Mouse (Mus musculus) embryonic facial prominence, embryonic 15.5 days (tissue): ENCODE measurements around the gene Maco1. TPM values are rescaled to one million over a fixed set of nuclear protein-coding genes. Genes with fewer than 3 reads are reported as not detected.
"Not testable (repeated sequence)": the region's sequence is repeated elsewhere in the genome, so short reads cannot be mapped to it uniquely, and the experiment has no call there.

ENCODE experiments used
- ATAC-seq: fragments of 200-750 bp; cut with Nextera tagmentation; 2 replicates; pipeline ENCODE4 v1.8.0; 2017; ENCODE audit warnings: low read depth, moderate TSS enrichment; ENCODE audit not compliant: insufficient number of reproducible peaks, low FRiP score, low TSS enrichment
- H3K27ac ChIP-seq: fragments of 300-500 bp; sonication (generic); replicated peaks from 2 replicates; pipeline ENCODE4 v1.5.1; 2015; ENCODE audit warnings: mild to moderate bottlenecking, inconsistent platforms
- H3K27me3 ChIP-seq: fragments of 300-500 bp; sonication (generic); 2 replicates; pipeline ENCODE4 v1.6.1; 2015; ENCODE audit warnings: inconsistent platforms
- H3K36me3 ChIP-seq: fragments of 300-500 bp; sonication (generic); 2 replicates; pipeline ENCODE4 v1.6.1; 2015; ENCODE audit warnings: mild to moderate bottlenecking, inconsistent platforms
- H3K4me1 ChIP-seq: fragments of 300-500 bp; sonication (generic); 2 replicates; pipeline ENCODE4 v1.6.1; 2015; ENCODE audit warnings: inconsistent platforms
- H3K4me2 ChIP-seq: fragments of 300-500 bp; sonication (generic); replicated peaks from 2 replicates; pipeline ENCODE4 v1.6.1; 2015; ENCODE audit warnings: mild to moderate bottlenecking, inconsistent platforms
- H3K4me3 ChIP-seq: fragments of 300-500 bp; sonication (generic); replicated peaks from 2 replicates; pipeline ENCODE4 v1.5.1; 2015; ENCODE audit warnings: mild to moderate bottlenecking, inconsistent platforms
- H3K9ac ChIP-seq: fragments of 300-500 bp; sonication (generic); 2 replicates; pipeline ENCODE4 v1.6.1; 2015; ENCODE audit warnings: inconsistent platforms
- H3K9me3 ChIP-seq: fragments of 300-500 bp; sonication (generic); replicated peaks from 2 replicates; pipeline ENCODE4 v1.6.1; 2016; ENCODE audit warnings: inconsistent platforms
- WGBS: fragments of 180-500 bp; shearing (Covaris S2); methylation state at CpG from one replicate; pipeline ENCODE4 v1.1.7; 2015; 5-methylcytosine and 5-hydroxymethylcytosine counted together
- polyA plus RNA-seq: library from polyadenylated mRNA; unstranded; fragments of >200 nt; fragmentation: Nextera tagmentation; extraction: Ambion mirVana; gene quantifications from 2 replicates; pipeline ENCODE4 v1.2.1, GENCODE M21; 2015

Gene Maco1
- polyA plus RNA-seq, 1 experiment from 2014 or later, result 45.3 TPM

DNA sequence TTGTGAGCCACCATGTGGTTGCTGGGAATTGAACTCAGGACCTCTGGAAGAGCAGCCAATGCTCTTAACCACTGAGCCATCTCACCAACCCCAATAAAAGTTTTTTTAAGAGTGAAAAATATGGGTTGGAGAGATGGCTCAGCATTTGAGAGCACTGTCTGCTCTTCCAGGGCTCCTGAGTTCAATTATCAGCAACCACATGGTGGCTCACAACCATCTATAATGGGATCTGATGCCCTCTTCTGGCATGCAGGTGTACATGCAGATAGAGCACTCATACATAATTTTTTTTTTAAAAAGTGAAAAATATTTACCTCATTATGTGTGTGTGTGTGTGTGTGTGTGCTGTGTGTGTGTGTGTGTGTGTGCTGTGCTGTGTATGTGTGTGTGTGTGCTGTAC is 58.2 kb downstream of the Maco1 start:
- not testable (repeated sequence) for H3K4me3 ChIP-seq, H3K4me2 ChIP-seq, H3K36me3 ChIP-seq, H3K9me3 ChIP-seq, H3K27me3 ChIP-seq, H3K27ac ChIP-seq, ATAC-seq, H3K9ac ChIP-seq
- peaks cover 35% of the 10 kb centered on the region for H3K4me1 ChIP-seq

DNA sequence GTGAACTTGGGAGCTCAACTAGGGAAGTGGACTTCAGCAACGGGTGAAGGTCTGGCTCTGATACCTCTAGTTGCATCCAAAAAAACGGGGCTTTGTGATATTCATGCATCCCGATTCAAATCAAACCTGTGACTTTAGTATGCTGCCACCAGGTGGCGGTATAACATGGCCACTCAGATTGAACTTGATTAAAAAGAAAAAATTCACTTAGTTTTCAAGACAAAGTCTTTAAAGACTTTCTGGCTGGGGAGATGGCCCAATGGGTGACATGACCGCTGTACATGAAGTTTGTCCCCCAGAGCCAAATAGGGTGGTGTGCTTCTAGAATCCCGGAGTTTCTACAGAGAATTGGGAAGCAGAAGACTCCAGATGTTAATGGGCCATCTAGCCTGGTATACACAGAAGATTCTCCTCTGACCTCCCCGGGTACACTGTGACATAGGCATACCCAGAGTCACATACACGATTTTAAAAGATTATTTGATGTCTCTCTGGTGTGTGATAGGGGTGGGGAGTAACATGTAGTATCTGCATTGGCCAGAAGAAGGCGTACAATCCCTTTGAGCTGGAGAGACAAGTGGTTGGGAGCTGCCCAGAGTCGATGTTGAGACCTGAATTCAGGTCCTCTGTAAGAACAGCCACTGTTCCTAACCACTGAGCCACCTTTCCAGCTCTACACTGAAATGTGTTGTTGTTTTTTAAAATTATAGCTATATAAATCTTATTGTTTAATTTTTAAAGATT is 59.8 kb downstream of the Maco1 start:
- Histone ChIP-seq H3K27ac (no peak overlapping the region), H3K4me3 (no peak overlapping the region), H3K27me3 (no peaks in the 10 kb centered on the region), H3K9ac (no peak overlapping the region), H3K4me1 (peaks cover 23% of the 10 kb centered on the region), H3K36me3 (no peaks in the 10 kb centered on the region), H3K9me3 (no peaks in the 10 kb centered on the region), H3K4me2 (no peak overlapping the region)
- ATAC-seq, result no peak
- 40% methylated on average over 10 of the region's 10 CpGs for WGBS

DNA sequence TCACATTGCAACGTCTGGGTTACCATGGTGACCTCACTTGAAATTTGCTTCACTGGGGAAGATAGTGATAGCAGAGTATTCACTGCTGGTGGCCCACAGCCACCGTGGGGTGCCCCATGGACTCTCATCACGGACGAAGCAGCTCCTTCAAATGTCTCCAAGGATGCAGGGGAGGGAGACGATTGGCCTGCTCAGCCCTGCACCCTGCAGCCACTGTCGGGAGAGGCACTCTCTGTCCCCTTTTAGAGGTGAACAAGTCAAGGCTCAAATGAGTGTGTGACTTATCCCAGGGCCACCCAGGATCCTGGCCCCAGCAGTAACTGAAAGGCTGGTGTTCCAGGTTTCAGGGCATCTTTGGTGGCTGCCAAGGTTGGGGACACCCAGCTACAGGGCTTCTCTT is 61.4 kb downstream of the Maco1 start:
- Histone ChIP-seq H3K9me3 (no peaks in the 10 kb centered on the region), H3K9ac (no peak overlapping the region), H3K4me1 (peaks cover 10% of the 10 kb centered on the region), H3K36me3 (no peaks in the 10 kb centered on the region), H3K27me3 (no peaks in the 10 kb centered on the region), H3K4me2 (no peak overlapping the region), H3K27ac (no peak overlapping the region), H3K4me3 (no peak overlapping the region)
- no peak for ATAC-seq
- 67% methylated on average over 6 of the region's 6 CpGs for WGBS

DNA sequence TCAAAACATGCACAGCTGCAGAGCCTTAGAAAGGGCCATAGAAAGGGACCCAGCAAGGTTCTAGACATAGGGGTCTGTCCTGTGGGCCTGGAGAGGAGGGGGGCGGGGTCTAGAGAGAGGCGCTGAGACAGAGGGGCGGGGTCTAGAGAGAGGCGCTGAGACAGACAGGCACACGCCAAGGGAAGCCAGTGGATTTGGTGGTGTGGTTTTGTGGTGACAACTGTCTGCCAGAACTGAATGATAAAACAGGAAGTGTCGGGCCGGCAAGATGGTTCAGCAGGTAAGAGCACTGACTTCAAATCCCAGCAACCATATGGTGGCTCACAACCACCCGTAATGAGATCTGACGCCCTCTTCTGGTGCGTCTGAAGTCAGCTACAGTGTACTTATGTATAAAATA is 66.2 kb downstream of the Maco1 start:
- H3K4me1 ChIP-seq, result no peaks in the 10 kb centered on the region
- H3K9ac ChIP-seq, result no peak overlapping the region
- H3K27ac ChIP-seq, result no peak overlapping the region
- H3K27me3 ChIP-seq, result no peaks in the 10 kb centered on the region
- H3K9me3 ChIP-seq, result no peaks in the 10 kb centered on the region
- H3K36me3 ChIP-seq, result no peaks in the 10 kb centered on the region
- no peak for ATAC-seq
- no peak overlapping the region for H3K4me3 ChIP-seq
- 34% methylated on average over 10 of the region's 10 CpGs for WGBS
- no peak overlapping the region for H3K4me2 ChIP-seq

DNA sequence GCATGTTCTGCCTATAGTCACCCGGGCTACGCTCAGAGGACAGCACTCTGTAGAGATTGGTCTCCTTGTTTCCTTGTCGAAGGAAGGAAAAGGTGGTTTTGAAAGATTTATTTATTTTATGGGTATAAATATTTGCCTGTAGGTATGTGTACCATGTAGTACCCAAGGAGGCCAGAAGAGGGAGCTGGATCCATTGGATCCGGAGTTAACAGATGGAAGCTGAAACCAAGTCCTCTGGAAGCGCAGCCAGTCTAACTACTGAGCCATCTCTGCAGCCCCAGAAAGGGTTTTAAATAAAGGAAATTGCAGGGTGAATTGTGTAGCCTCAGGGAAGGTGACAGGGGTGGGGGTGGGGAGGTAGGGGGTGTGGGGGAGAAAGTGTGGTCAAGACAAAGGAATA is 68.4 kb downstream of the Maco1 start:
- H3K9me3 ChIP-seq, result no peaks in the 10 kb centered on the region
- WGBS, result 53% methylated on average over 5 of the region's 5 CpGs
- no peak for ATAC-seq

DNA sequence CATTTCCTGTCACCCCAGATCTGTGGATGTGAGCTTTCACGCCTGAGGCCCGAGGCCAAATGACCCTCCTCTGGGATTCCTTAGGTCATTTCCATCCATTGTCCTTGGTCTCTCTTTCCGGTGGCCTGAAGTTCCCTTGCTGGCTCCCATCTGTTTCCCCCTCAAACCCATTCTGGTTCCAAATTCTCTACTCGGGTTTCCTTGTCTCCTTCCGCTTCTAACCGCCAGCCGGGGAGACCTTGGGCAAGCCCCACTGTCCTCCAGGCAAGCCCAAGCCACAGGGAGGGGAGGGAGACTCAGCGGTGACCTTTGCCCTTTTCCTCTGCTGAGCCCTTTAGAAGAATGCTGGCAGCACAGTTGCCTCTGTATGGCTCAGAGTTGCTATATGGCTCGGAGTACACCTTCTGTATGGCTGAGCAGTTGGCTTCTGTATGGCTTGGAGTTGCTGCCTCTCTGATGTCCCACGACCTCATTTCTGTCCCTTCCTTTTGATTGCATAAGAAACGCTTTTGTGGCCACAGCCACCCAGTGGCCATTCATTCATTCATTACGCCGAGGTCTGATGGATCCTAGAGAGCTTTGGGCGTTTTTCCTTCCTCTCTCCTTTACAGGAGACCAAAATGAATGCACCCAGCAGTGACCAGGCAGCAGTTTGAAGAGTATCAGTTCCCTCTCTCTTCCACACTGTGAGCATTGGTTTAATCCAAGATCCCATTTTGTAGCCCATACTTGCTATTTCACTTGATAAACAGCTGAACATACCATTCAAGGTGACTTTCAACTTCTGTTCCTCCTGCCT is 73.8 kb downstream of the Maco1 start:
- H3K36me3 ChIP-seq, result no peaks in the 10 kb centered on the region
- H3K4me2 ChIP-seq, result no peak overlapping the region
- H3K4me3 ChIP-seq, result no peak overlapping the region
- peaks cover 15% of the 10 kb centered on the region; the same call in 1 of the 2 replicates for H3K4me1 ChIP-seq
- WGBS, result 36% methylated on average over 14 of the region's 14 CpGs
- H3K27ac ChIP-seq, result no peak overlapping the region
- no peaks in the 10 kb centered on the region for H3K9me3 ChIP-seq
- no peaks in the 10 kb centered on the region for H3K27me3 ChIP-seq
- no peak for ATAC-seq
- no peak overlapping the region for H3K9ac ChIP-seq

More for the DNA sequence above, 68.4 kb downstream of the Maco1 start:
- Histone ChIP-seq H3K36me3 (no peaks in the 10 kb centered on the region), H3K4me2 (no peak overlapping the region), H3K4me3 (no peak overlapping the region), H3K4me1 (0 out of 2 replicates have a peak, but pooled peaks cover 4% of the 10 kb centered on the region), H3K9ac (no peak overlapping the region), H3K27ac (no peak overlapping the region), H3K27me3 (no peaks in the 10 kb centered on the region)

DNA sequence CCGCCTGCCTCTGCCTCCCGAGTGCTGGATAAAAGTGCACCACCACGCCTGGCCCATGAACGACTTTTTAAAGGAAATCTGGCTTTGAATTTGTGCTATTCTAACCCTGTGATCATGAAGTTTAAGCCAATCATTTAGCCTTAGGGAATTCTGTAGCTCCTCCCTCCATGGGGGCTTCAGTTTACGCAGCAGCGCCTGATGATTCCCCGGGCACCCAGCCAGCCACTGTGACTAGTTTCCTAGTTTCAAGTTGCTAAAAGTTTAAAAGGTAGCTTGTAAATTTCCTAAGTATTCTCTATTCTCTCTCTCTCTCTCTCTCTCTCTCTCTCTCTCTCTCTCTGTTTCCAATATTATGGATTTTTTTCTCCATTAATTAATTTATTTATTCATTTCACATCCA is 76.9 kb downstream of the Maco1 start:
- Histone ChIP-seq H3K27me3 (no peaks in the 10 kb centered on the region), H3K36me3 (no peaks in the 10 kb centered on the region), H3K4me3 (no peak overlapping the region), H3K9me3 (no peaks in the 10 kb centered on the region), H3K4me1 (peaks cover 24% of the 10 kb centered on the region), H3K27ac (no peak overlapping the region), H3K4me2 (no peak overlapping the region), H3K9ac (no peak overlapping the region)
- 29% methylated on average over 7 of the region's 7 CpGs for whole genome bisulfite sequencing
- no peak for ATAC-seq

DNA sequence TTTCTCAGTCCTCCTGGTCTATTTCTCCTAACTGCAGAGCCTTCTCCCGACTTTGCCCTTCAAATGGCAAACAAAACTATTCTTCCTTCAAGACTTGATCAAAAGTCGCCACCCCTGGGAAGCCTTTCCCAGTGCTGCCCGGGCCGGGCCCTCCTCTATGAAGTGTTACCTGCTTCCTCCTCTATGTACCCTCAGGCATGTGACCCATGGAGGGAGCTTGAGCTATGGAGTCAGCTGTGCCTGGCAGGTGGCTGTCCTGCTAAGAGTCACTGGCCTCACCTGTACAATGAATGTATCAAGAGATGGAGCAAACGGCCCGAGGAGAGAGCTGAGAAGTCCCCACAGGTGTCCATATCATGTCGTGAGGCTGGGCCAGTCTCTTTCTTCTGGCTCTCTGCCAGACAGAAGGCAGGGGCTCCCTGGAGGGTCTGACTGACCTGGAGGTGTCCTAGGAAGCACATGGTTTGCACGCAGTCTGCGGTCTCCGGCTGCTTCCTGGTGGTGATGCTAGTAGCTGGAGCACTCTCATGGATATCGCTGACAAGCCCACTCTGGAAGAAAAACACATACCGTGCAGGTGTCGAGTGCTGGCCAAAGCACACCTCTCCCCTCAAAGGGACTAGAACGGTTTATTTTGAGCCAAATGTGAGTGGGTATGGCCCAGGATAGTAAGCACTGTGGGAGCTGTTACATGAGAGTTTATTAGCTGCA is 77.8 kb downstream of the Maco1 start:
- Histone ChIP-seq H3K9me3 (no peaks in the 10 kb centered on the region), H3K4me1 (peaks cover 24% of the 10 kb centered on the region), H3K27me3 (no peaks in the 10 kb centered on the region), H3K27ac (no peak overlapping the region), H3K9ac (no peak overlapping the region), H3K4me3 (no peak overlapping the region), H3K4me2 (no peak overlapping the region), H3K36me3 (no peaks in the 10 kb centered on the region)
- ATAC-seq, result no peak
- WGBS, result 52% methylated on average over 14 of the region's 14 CpGs

DNA sequence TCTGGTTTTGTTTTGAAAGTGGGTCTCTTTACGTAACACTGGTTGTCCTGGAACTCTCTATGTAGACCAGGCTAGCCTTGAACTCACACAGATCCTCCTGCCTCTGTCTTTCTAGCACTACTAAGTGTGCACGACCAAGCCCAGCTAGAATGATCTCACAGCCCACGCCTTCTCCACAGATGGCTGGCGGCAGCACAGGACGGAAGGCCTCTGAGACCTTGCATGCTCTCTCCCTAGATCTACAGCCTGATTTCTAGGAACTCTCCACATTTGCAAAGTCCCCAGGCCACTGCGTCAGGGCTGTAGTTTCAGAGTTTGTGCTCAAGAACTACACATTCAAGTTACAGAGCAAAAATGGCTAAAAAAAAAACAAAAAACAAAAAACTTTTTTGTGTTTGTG is 79.0 kb downstream of the Maco1 start:
- H3K9me3 ChIP-seq, result no peaks in the 10 kb centered on the region
- no peak overlapping the region for H3K27ac ChIP-seq
- no peak overlapping the region for H3K9ac ChIP-seq
- ATAC-seq, result no peak
- no peak overlapping the region for H3K4me2 ChIP-seq
- H3K36me3 ChIP-seq, result no peaks in the 10 kb centered on the region
- H3K4me3 ChIP-seq, result no peak overlapping the region
- peaks cover 14% of the 10 kb centered on the region for H3K4me1 ChIP-seq
- no peaks in the 10 kb centered on the region for H3K27me3 ChIP-seq
- WGBS, result 80% methylated on average over 6 of the region's 6 CpGs

DNA sequence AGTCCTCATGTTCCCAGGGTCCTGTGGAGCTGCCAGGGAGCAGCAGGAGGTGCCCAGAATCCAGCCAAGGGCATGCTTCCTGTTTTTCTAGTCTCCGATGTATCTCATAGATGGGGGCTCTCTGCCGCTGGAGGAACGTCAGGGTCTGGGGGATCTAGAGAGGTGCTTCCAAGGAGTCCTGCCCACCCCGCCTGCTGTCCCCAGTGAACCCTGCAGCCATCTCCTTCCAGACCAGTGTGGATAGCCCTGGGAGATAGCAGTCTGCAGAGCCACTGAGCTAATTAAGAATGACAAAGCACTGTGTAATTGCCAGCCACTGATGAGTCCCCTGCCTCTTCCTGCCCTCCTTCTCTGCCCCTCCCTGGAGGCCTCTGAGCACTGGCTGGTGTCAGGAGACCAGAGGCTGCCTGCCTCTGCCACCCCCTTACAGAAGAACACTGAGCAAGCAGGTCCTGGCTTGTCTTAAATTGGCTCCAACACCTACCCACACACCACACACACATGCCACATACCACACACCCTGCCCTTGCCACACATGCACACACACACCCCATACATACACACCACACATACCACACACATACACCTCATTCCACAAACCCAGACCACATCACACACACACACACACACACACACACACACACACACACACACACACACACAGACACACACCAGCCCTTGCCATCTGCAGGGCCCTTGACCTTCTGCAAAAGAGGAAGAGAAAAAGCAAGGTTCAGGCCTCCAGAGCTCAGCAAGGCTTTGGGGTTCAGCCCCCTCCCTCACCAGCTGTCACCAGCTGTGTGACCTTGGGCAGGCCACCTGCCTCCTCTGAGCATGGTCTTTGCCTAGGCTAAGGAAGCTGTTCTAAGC is 80.1 kb downstream of the Maco1 start:
- H3K4me1 ChIP-seq, result peaks cover 20% of the 10 kb centered on the region
- H3K36me3 ChIP-seq, result no peaks in the 10 kb centered on the region
- no peak overlapping the region for H3K27ac ChIP-seq
- no peaks in the 10 kb centered on the region for H3K27me3 ChIP-seq
- ATAC-seq, result peak; percentile 55
- no peak overlapping the region for H3K9ac ChIP-seq
- WGBS, result 26% methylated on average over 4 of the region's 4 CpGs
- H3K9me3 ChIP-seq, result no peaks in the 10 kb centered on the region
- H3K4me2 ChIP-seq, result no peak overlapping the region
- no peak overlapping the region for H3K4me3 ChIP-seq

DNA sequence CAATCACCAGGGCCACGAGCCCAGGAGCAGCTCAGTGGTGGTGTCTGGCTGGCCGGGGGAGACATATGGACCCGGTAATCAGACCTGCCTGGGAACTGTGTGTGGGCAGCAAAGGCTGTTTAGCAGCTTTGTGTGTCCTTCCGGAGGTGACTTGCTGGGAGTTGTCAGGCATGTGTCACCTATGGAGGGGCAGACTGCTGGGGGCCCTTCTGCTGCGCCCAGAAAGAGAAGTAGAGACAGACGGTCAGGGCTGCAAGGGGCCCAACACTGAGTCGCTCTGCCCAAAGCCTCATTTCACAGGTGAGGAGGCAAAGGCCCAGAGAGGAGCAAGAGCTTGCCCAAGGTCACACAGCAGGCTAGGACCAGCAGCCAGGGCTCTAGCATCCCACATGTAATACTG is 83.3 kb downstream of the Maco1 start:
- WGBS, result 58% methylated on average over 7 of the region's 7 CpGs
- Histone ChIP-seq H3K27me3 (no peaks in the 10 kb centered on the region), H3K4me1 (peaks cover 37% of the 10 kb centered on the region), H3K9ac (no peak overlapping the region), H3K4me2 (no peak overlapping the region), H3K36me3 (no peaks in the 10 kb centered on the region), H3K27ac (no peak overlapping the region), H3K4me3 (no peak overlapping the region), H3K9me3 (no peaks in the 10 kb centered on the region)
- no peak for ATAC-seq
